Comparison of ENCODE assay signal across 13 mouse cellular contexts in the genomic region with DNA sequence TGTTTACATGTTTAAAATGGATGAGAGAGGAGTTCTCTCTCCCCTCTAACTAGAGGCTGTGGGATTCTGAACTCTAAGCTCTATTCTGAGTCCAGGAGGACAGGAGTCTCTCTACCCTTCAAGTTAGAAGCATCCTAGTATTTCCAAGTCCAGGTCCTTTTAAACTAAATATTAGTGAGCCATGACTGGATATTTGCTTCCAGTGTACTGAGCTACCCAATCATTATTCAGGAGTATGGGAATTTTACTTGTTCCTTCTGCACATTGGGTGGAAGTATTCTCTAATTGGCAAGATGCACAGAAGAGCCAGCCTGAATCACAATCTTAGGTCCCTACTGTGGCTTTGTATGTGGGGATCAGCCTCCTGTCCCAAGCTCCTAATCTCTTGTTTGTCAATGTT. TPM values are rescaled to one million over a fixed set of nuclear protein-coding genes. Genes with fewer than 3 reads are reported as not detected.
DNase-seq lines count a peak whose midpoint lies in the region; ATAC-seq and TF ChIP-seq lines count a peak whose summit lies in the region.
"Had no signal": no experiment of that assay in that cellular context is flagged by ENCODE, and none has a peak within 500 bp of the region (broad histone marks: within the 10 kb centered on the region; RNA-seq: fewer than 3 reads in every experiment).

No protein-coding gene starts in this region.

- H3K4me1 ChIP-seq in forebrain, embryonic 10.5 days: peaks cover 28% of the 10 kb centered on the region
- peaks cover 16% of the 10 kb centered on the region; the same call in 1 of the 2 replicates for H3K4me1 ChIP-seq in forebrain, embryonic 14.5 days (ENCODE audit: control insufficient read depth, insufficient read depth, low read length)
- peaks cover 24% of the 10 kb centered on the region; the same call in 1 of the 2 replicates for H3K4me1 ChIP-seq in kidney, embryonic 16.5 days (ENCODE audit: insufficient read depth, low read length)
- peaks cover 15% of the 10 kb centered on the region; the same call in 1 of the 2 replicates for H3K4me1 ChIP-seq in embryonic facial prominence, embryonic 15.5 days
- H3K4me1 ChIP-seq in limb, embryonic 12.5 days (replicated peaks): peaks cover 26% of the 10 kb centered on the region
- H3K4me1 ChIP-seq in cerebellum, adult 2 months (ENCODE audit: control insufficient read depth, insufficient read depth, low read length): no peaks in the 10 kb centered on the region

- no peak for DNase-seq in forebrain, embryonic 10.5 days (ENCODE audit: extremely low spot score, low spot score)
- no peak for DNase-seq in forebrain, embryonic 14.5 days (ENCODE audit: low spot score)
- no peak for DNase-seq in kidney, adult 9 months
- DNase-seq in cerebellum, adult 2 months: no peak
- no peak for DNase-seq in adrenal gland, postnatal 4 days (ENCODE audit: low spot score in 2 of 2)
- DNase-seq: cerebellum, adult 18-20 months; right cerebral cortex, postnatal 14 days had no signal

- H3K27ac ChIP-seq in forebrain, embryonic 10.5 days: no peak overlapping the region
- H3K27ac ChIP-seq in forebrain, embryonic 14.5 days (ENCODE audit: low read depth, low read length): no peak overlapping the region
- no peak overlapping the region for H3K27ac ChIP-seq in kidney, embryonic 16.5 days (ENCODE audit: low read length)
- H3K27ac ChIP-seq in embryonic facial prominence, embryonic 15.5 days (replicated peaks): no peak overlapping the region
- no peak overlapping the region for H3K27ac ChIP-seq in limb, embryonic 12.5 days
- H3K27ac ChIP-seq in cerebellum, adult 2 months (ENCODE audit: insufficient read depth, low read length): no peak overlapping the region
- H3K27ac ChIP-seq: heart, adult 2 months had no signal

- H3K9me3 ChIP-seq in forebrain, embryonic 10.5 days: no peaks in the 10 kb centered on the region
- no peaks in the 10 kb centered on the region for H3K9me3 ChIP-seq in forebrain, embryonic 14.5 days (replicated peaks; ENCODE audit: control insufficient read depth, low read length)
- H3K9me3 ChIP-seq in kidney, embryonic 16.5 days (ENCODE audit: low read length): no peaks in the 10 kb centered on the region
- H3K9me3 ChIP-seq in embryonic facial prominence, embryonic 15.5 days (replicated peaks): no peaks in the 10 kb centered on the region
- H3K9me3 ChIP-seq in limb, embryonic 12.5 days: no peaks in the 10 kb centered on the region
- H3K9me3 ChIP-seq: G1E had no signal

- no peak for TF ChIP-seq POLR2A in cerebellum, adult 2 months (IDR thresholded peaks at IDR 0.05; ENCODE audit: borderline replicate concordance, insufficient read depth, low read length)

- H3K27me3 ChIP-seq in forebrain, embryonic 10.5 days (ENCODE audit: poor library complexity, severe bottlenecking): peaks cover 29% of the 10 kb centered on the region
- no peaks in the 10 kb centered on the region for H3K27me3 ChIP-seq in forebrain, embryonic 14.5 days (replicated peaks; ENCODE audit: control insufficient read depth, insufficient read depth, low read length)
- H3K27me3 ChIP-seq in kidney, embryonic 16.5 days (ENCODE audit: insufficient read depth, low read length): no peaks in the 10 kb centered on the region
- no peaks in the 10 kb centered on the region for H3K27me3 ChIP-seq in embryonic facial prominence, embryonic 15.5 days
- no peaks in the 10 kb centered on the region for H3K27me3 ChIP-seq in limb, embryonic 12.5 days
- no peaks in the 10 kb centered on the region; the same call in 1 of the 2 replicates for H3K27me3 ChIP-seq in cerebellum, adult 2 months (ENCODE audit: control insufficient read depth, insufficient read depth, low read length)

- peak overlapping the region; percentile 83; the same call in 1 of the 2 replicates for H3K4me3 ChIP-seq in forebrain, embryonic 10.5 days
- no peak overlapping the region for H3K4me3 ChIP-seq in forebrain, embryonic 14.5 days (ENCODE audit: low read depth, low read length)
- H3K4me3 ChIP-seq in kidney, embryonic 16.5 days (ENCODE audit: low read length): peak overlapping the region; percentile 82; the same call in 1 of the 2 replicates
- peak overlapping the region; percentile 75 for H3K4me3 ChIP-seq in embryonic facial prominence, embryonic 15.5 days (replicated peaks)
- peak overlapping the region; percentile 80; the same call in 1 of the 2 replicates for H3K4me3 ChIP-seq in limb, embryonic 12.5 days (replicated peaks)
- no peak overlapping the region for H3K4me3 ChIP-seq in cerebellum, adult 2 months (replicated peaks; ENCODE audit: insufficient read depth, low read depth, low read length)
- H3K4me3 ChIP-seq: myocyte had no signal

- H3K36me3 ChIP-seq in forebrain, embryonic 10.5 days (replicated peaks): no peaks in the 10 kb centered on the region
- H3K36me3 ChIP-seq in forebrain, embryonic 14.5 days (ENCODE audit: control insufficient read depth, insufficient read depth, low read length): no peaks in the 10 kb centered on the region
- H3K36me3 ChIP-seq in kidney, embryonic 16.5 days (ENCODE audit: insufficient read depth, low read length): no peaks in the 10 kb centered on the region
- no peaks in the 10 kb centered on the region for H3K36me3 ChIP-seq in embryonic facial prominence, embryonic 15.5 days
- H3K36me3 ChIP-seq in limb, embryonic 12.5 days: no peaks in the 10 kb centered on the region
- H3K36me3 ChIP-seq: G1E had no signal

- TF ChIP-seq CTCF in cerebellum, adult 2 months (IDR thresholded peaks at IDR 0.05; ENCODE audit: borderline replicate concordance, insufficient read depth, low read depth, low read length): no peak

- H3K9ac ChIP-seq in forebrain, embryonic 14.5 days (ENCODE audit: low read length): no peak overlapping the region
- no peak overlapping the region for H3K9ac ChIP-seq in kidney, embryonic 16.5 days (replicated peaks; ENCODE audit: low read length)
- H3K9ac ChIP-seq in embryonic facial prominence, embryonic 15.5 days: no peak overlapping the region
- H3K9ac ChIP-seq in limb, embryonic 12.5 days (replicated peaks): no peak overlapping the region

- H3K4me2 ChIP-seq in forebrain, embryonic 14.5 days (ENCODE audit: low read length): no peak overlapping the region
- peak overlapping the region; percentile 91 for H3K4me2 ChIP-seq in kidney, embryonic 16.5 days (replicated peaks; ENCODE audit: low read depth, low read length)
- H3K4me2 ChIP-seq in embryonic facial prominence, embryonic 15.5 days (replicated peaks): peak overlapping the region; percentile 86; the same call in 1 of the 2 replicates
- peak overlapping the region; percentile 73 for H3K4me2 ChIP-seq in limb, embryonic 12.5 days

- no peak for ATAC-seq in forebrain, embryonic 14.5 days
- no peak for ATAC-seq in kidney, embryonic 16.5 days (ENCODE audit: low FRiP score, low TSS enrichment)
- ATAC-seq in embryonic facial prominence, embryonic 15.5 days (ENCODE audit: insufficient number of reproducible peaks, low FRiP score, low TSS enrichment, low read depth): no peak
- no peak for ATAC-seq in limb, embryonic 12.5 days (ENCODE audit: insufficient number of reproducible peaks, insufficient read depth, low FRiP score, low TSS enrichment, low read depth)

RNA-seq across cellular contexts. Expression of gene Pcsk5, which starts 2.5 kb away (rescaled TPM):
- 9.6 and 11.2 TPM in 2 replicates for polyA plus RNA-seq in forebrain, embryonic 10.5 days (2016; fragmentation: Nextera tagmentation; extraction: Ambion mirVana)
- polyA plus RNA-seq in forebrain, embryonic 14.5 days (2014; fragmentation: Nextera tagmentation; extraction: Ambion mirVana): 3.8 and 5.1 TPM in 2 replicates
- polyA plus RNA-seq in kidney, embryonic 16.5 days (2015; fragmentation: Nextera tagmentation; extraction: Ambion mirVana): 24.4 and 26.3 TPM in 2 replicates
- 20.4 and 24.0 TPM in 2 replicates for polyA plus RNA-seq in embryonic facial prominence, embryonic 15.5 days (2015; fragmentation: Nextera tagmentation; extraction: Ambion mirVana)
- 20.1 TPM in 2 replicates for polyA plus RNA-seq in limb, embryonic 12.5 days (2016; fragmentation: Nextera tagmentation; extraction: Ambion mirVana)
- polyA plus RNA-seq in cerebellum, adult 2 months (2012; rRNA removed): 1.7 and 1.8 TPM in 2 replicates
- 100 to 1,000 TPM; 103 to 104 TPM for total RNA-seq in adrenal gland, postnatal 4 days (2021)
- polyA plus RNA-seq: G1E, myocyte had no signal

Comparison
In these comparisons a context has a peak if more than half of its experiments do, and no peak if none do; other contexts are left out.
1. H3K4me3 ChIP-seq: peak in forebrain, embryonic 10.5 days (single experiment), kidney, embryonic 16.5 days (single experiment), embryonic facial prominence, embryonic 15.5 days (single experiment) and limb, embryonic 12.5 days (single experiment); none in forebrain, embryonic 14.5 days (single experiment) and cerebellum, adult 2 months (single experiment).